Mouse (Mus musculus): ENCODE measurements around the gene Kcnk10.

Gene Kcnk10

DNA sequence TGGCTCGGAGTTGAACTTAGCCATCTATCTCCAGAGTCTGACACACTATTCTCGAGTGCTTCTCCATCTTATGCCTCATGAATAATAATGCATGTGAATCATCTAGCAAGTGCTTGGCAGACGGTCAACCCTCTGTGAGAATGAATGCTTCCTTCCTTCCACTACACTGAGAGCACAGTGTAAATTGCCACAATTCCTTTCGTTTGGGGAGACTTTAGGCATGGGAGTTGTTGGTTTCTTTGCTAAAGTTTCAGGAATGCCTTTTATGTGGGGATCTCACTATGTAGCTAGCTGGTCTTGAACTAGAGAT lies 32.9 kb downstream of the Kcnk10 start:
- no peak for TF ChIP-seq GATA4 (IDR thresholded peaks at IDR 0.05; ENCODE audit: insufficient replicate concordance, low read length)

DNA sequence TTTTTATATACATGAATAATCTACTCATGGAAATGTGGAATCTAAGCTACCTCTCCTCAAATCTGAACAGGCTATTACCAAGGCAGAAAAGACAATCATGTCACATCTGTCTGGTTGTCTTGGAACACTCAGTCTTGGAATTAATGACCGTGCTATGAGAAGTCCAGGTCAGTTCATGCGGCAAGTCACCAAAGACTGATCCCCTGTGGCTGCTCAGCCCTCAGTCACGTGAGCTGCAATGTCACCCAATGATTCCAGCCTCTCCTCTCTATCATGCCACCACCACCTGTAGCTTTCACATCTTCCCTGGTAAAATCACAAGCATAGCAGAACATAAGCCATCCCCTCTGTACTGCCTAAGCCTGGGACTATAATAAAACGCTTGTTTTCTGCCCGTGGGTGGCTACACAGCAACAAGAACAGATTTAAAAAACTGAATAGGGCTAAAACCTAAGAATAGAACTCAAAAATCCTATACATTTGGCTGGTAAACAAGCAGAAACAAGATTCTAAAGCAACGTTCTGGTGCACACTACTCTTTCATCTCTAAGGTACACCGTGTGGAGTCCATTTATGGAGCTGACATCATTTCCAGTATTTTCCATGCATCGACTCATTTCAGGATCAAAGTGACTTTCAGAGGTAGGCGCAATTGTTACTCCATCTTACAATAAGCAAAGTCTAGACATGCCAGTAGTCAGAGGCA lies 33.4 kb downstream of the Kcnk10 start:
- no peak for TF ChIP-seq GATA4 (IDR thresholded peaks at IDR 0.05; ENCODE audit: insufficient replicate concordance, low read length)

DNA sequence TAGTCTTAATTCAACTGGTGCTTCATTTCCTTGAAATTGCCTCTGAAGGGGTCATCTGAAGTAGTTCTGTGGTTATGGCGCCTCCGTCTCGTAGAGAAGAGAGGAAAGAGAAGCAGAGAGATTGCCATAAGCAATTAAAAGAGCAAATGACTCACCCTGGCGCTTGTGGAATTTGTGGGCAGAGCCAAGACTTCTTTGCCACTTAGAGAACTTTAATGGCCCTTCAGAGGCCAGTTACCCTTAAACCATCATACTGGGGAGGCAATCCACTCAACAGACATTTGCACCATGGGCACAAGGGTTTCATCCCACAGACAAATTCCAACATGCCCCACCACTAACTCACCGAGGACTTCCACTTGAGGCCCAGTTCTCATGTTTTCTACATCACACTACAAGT lies 41.4 kb downstream of the Kcnk10 start:
- no peak for TF ChIP-seq GATA4 (IDR thresholded peaks at IDR 0.05; ENCODE audit: insufficient replicate concordance, low read length)

DNA sequence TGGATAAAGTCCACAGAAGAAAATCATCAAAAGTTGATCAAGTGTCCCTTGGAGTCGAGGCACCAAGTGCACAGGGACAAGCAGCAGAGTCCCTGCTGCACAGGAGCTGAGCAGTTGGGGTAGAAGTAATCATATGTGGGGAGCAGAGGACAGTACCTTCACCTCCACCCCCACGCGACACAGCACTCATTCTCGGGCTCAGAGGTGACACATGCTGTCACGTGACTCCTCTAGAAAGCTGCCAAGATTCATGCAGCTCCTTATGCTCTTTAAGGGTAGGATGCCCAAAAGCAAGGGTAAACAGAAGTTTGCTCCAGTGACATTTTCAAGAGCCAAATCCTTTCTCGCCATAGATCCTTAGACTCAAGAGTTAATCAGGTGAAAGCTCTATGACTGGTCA lies 42.1 kb downstream of the Kcnk10 start:
- TF ChIP-seq GATA4 (IDR thresholded peaks at IDR 0.05; ENCODE audit: insufficient replicate concordance, low read length): no peak

DNA sequence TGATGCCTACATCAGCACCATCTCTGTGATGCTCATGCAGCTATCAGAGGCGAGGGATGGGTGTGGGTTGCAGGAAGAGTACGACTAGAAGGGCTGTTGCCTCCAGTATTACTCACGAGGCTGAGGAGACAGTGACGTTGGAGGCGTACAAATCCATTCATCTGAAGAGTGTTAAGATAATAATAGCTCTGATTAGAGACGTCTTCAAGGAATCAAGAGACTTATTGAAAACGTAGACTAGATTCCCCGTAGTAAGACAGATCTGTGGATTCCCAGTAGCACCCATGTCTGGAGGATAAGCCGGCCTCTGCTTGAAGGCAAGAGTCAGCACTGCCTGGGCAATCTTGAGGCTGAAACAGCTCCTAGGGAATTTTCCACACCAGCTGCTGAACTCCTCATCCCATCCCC lies 42.6 kb downstream of the Kcnk10 start:
- TF ChIP-seq GATA4 (IDR thresholded peaks at IDR 0.05; ENCODE audit: insufficient replicate concordance, low read length): no peak

DNA sequence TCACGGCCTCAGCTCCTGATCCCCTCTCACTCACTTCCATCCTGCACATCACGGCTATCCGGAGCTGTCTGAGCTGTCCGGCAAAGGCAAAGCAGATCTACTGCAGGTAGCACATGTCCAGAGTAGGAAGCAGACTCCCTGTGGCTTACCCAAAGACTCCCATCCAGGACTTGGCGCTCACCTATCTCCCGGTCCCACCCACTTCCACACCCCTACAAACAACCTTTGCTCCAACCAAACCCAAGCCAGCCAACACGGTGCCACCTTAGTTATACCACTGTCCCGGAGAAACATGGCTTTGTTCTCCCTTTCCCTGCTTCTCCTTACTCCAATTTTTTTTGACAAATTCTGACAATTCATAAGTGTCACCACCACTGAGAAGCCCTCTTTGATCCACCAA lies 49.5 kb downstream of the Kcnk10 start:
- no peak for TF ChIP-seq GATA4 (IDR thresholded peaks at IDR 0.05; ENCODE audit: insufficient replicate concordance, low read length)

DNA sequence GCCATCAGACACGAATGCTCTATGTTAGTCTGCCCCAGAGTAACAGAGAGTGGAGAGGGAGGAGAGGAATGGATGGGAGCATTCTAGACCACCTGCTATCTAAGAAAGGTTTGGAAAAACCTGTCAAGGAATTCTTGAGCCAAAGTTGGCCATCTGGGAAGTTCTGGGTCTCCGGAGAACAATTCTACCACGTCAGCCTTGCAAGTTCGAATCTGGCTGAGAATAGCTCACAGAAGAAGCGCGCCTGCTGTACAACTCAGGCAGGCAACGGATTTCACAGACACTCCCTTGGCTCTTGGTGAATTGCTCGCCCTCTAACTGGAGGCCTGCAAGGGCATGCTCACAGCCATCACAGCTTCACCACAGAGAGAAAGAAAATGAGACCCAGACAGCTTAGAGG lies 52.7 kb downstream of the Kcnk10 start:
- no peak for TF ChIP-seq GATA4 (IDR thresholded peaks at IDR 0.05; ENCODE audit: insufficient replicate concordance, low read length)

DNA sequence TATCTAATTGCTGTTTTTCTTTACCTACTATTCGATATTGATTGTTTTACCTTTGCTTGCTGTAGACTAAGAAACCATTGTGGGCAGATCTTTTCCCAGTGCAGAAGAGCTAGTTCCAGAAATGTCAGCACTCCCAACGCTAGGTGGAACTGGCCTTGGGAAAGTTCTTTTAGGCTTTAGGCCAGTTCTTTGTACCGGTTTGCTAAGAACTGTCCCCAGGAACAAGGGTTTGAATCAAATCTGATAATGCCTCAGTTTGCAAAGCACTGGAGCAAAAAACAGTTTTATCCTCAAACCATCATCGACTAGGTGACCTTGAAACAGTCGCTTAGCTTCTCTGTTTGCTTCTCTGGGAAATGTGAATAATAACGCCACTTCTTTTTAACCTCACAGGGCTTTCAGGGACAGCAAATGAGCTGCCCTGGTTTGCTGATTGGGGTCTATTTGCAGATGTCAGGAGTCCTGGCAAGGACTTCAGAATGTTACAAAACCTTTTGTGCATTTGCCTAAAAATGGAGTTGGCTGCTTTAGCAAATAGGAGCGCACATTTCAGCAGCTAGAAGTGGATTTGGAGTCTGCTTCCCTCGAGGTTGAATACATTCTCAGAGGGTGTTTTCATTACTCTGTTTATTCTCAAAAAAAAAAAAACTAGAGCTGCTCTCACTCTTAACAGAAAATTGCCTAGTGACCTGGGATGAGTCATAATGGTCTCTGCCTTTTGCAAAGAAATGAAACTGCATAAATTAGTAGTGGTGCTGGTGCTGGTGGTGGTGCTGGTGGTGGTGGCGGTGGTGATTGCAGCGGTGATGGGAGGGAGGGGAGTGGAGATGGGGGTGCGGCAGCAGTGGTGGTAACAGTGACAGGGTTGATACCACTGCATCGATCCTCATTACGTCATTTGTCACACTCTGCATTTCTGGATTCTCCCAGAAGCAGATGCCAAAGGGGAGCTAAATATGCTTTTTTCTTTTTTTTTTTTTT lies 53.5 kb downstream of the Kcnk10 start:
- peak; percentile 78; the same call in 1 of the 2 replicates for TF ChIP-seq GATA4 (IDR thresholded peaks at IDR 0.05; ENCODE audit: insufficient replicate concordance, low read length)

DNA sequence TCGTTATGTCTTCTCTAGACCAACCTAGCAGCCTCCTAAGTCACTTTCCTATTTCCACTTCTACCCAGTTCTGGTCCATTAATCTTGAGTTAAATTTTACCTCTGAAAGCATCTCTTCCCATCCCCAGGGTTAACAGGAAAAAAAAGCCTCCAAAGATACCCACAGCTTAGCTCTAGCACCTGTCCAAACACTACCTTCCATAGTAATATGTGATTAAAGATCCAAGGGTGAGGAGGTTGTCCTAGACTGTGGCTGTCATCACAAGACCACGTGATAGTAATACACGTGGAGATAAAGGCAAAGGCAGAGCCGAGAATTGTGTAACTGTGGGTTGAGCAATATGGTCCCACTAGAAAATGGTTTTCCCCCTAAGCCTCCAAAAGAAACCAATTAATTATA lies 56.8 kb downstream of the Kcnk10 start:
- 0 out of 2 replicates have a peak, but pooled peaks have one; percentile 28 for TF ChIP-seq GATA4 (IDR thresholded peaks at IDR 0.05; ENCODE audit: insufficient replicate concordance, low read length)

DNA sequence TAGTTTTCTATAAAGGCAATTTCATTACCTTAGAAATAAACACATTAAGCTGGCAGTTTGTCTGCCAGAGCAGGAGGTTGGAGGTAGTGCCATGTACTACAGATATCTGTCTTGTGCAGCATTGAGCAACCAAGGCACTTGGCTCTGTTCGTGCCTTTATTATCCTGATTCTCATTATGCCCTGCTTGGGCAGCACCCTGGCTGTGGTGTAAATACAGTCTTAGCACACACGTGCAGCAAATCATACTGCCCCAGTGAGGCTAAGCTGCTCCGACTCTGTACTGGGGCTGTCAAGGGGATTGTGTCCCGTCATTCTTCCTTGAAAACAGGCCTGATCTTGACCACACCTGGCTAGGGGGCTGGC lies 57.6 kb downstream of the Kcnk10 start:
- no peak for TF ChIP-seq GATA4 (IDR thresholded peaks at IDR 0.05; ENCODE audit: insufficient replicate concordance, low read length)

DNA sequence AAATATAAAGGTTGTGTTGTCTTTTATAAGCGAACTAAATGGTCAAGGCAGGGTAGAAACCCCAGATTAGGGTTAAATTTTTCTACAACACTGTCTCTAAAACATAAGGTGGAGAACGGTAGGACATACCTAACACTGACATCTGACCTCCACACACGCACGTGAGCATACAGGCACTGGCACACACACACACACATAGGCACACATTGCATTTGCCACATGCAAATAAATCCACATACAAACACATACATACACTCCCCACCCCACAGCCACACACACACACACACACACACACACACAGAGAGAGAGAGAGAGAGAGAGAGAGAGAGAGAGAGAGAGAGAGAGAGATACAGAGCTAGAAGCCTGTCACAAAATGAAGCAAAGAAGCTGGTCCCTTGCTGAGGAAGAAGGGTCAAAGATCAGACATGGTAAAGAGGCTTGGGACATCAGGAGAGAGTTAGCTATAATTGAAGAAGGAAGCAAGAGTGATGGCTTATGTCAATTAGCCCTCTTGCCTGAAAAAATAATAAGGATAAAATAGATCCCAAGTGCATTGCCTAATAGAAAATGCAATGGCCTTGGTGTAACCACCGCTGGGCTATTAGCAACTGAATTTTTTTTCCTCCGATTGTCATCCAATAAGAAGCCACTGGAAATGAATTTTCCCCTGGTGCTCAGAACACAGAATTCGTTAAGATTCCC lies 58.1 kb downstream of the Kcnk10 start:
- TF ChIP-seq GATA4 (IDR thresholded peaks at IDR 0.05; ENCODE audit: insufficient replicate concordance, low read length): no peak

DNA sequence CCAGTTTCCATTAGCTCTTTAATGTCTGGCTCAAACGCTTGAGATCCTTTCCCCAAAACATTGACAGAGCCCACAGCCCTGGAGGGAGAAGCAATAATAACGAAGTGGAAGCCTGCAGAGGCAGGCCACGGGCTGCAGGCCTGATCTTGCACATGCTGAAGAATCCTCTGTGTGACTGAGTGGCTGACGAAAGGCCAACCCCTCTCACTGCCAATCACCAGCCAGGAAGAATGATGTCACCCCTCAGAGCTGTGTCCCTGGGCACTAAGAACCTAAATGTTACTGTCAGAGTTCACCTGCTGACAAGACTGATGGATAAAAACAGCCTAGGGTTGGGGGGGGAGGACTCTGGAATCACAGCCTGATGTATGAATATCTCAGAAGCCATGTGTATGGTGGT lies 72.5 kb downstream of the Kcnk10 start:
- TF ChIP-seq GATA4 (IDR thresholded peaks at IDR 0.05; ENCODE audit: insufficient replicate concordance, low read length): no peak

DNA sequence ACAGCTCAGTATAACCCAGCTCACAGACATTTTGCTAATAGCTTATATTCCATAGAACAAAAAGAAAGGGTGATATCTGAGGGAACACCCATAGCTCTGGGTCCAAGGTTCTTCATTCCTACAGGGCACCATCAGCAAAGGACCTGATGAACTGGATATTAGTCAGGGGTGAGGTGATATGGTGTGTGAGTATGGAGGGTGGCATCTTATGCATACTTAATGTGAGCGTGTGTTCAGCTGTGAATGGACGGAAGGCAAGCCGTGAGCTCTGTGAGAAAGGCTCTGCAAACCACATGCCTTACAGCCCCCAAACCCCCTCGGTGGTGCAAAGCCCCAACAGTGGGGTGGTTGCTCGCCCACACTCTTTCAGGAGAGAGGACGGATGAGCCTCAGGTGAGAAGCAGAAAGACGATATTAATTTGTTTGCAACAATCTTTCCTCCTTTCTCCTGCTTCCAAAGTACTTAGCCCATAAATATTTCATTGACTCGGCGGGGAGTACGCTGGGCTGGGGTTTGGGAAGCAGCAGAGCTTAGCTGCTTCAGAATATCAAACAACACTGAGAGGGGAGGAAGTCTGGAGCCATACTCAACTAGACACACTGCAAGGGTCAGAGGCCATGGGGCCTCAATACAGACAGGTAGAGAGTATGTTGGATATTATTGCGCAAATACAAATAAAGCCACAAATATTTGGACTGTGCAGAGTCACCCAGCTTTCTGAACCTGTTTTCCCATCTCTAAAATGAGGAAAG lies 76.4 kb downstream of the Kcnk10 start:
- TF ChIP-seq GATA4 (IDR thresholded peaks at IDR 0.05; ENCODE audit: insufficient replicate concordance, low read length): no peak

DNA sequence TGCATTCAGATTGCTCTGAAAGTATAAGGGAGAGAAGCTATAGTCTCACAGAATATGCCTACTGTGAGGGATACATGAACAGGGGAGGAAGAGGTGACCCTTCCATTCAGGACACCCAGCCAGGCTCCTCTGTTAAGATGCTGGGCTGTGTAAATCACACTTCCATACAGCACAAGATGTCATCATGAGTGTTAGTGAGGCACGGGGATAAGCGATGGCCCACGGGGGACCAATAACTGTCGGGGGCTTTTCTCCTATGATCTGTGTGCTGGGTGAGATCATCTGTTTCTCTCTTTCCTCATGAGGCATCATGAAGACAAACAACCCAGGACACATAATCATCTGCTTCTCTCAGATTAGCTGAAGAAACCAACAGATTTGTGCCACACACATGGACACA lies 77.1 kb downstream of the Kcnk10 start:
- no peak for TF ChIP-seq GATA4 (IDR thresholded peaks at IDR 0.05; ENCODE audit: insufficient replicate concordance, low read length)

DNA sequence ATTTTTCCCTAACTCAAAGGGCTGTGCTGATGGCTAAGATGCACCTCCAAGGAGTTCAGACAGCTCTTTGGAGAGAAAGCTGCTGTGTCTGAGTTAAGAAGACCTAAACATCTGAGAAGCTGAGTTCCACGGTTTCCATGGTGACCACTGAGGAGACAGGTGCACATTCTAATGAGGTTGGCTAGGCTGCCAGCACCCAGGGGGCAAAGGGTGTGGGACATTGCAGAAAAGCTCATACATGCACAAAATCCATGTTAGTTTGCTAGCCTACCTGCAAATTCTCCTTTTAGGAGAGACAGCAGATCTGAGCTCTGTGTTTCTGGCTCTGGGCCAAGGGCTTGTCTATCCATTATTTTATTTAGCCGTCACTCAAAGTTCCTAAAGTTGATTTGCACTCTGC lies 96.7 kb downstream of the Kcnk10 start:
- TF ChIP-seq GATA4 (IDR thresholded peaks at IDR 0.05; ENCODE audit: insufficient replicate concordance, low read length): no peak
